Mouse (Mus musculus): ENCODE measurements around the gene Ube2l6.
A peak's percentile ranks its signal among the peaks of the same experiment; 100 is the strongest.
"Not testable (repeated sequence)": the region's sequence is repeated elsewhere in the genome, so short reads cannot be mapped to it uniquely, and the experiment has no call there.

The Ube2l6 gene

GRCm38 (mm10) chr2:84793154-84793553 lies 5.5 kb upstream of the Ube2l6 start:
- DNase-seq (ENCODE audit: low spot score in 2 of 2) = no peak

DNA sequence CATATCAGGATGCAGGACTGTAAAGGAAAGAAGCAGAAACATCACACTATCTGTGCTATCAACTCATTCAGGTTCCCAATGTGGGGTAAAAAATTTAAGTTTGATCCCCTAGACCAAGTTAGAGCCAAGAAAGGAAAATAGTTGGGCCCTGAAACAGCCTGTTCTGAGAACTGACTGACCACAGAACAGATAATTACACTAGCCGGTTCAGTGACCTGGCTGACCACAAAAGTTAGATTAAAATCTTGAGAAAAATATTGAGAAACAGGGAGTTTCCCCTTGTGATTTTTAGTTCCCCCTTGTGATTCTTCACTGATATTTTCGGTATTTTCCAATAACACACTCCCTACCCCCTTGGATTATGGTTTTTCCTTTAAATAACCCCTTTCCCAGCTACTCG lies 4.8 kb upstream of the Ube2l6 start:
- DNase-seq (ENCODE audit: low spot score in 2 of 2) = no peak

DNA sequence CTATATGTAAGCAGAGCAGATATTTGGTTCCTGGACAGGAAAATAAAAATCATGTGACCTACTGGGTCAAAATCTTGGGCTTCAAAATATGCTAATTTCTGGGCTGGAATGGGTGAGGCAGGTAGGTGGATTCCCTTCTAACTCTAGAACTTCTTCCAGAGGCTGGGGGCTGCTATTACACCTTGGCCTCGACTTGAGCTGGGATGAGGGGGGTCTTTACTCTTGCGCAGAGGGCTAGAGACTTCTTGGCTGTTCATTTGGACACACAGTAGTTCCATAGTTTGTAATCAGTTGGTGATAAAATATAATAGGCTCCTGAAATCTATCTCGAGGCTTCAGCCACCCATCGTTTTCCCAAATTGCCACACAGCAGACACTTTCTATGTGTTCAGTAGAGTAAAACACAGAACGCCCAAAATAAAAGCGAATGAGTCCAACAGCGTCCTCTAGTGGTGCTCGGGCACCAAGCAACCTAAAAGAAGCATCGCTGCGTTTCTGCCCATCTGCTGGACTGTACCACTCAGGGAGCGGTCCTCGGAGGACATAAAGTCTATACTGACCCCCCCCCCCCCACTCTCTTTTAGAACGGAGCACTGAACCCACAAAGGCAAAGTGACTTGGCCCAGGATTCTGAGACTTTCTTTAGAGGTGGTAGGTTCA lies 665 bp upstream of the Ube2l6 start:
- peak in 1 of 2 experiments; percentile 31 for DNase-seq (ENCODE audit: low spot score in 2 of 2)

DNA sequence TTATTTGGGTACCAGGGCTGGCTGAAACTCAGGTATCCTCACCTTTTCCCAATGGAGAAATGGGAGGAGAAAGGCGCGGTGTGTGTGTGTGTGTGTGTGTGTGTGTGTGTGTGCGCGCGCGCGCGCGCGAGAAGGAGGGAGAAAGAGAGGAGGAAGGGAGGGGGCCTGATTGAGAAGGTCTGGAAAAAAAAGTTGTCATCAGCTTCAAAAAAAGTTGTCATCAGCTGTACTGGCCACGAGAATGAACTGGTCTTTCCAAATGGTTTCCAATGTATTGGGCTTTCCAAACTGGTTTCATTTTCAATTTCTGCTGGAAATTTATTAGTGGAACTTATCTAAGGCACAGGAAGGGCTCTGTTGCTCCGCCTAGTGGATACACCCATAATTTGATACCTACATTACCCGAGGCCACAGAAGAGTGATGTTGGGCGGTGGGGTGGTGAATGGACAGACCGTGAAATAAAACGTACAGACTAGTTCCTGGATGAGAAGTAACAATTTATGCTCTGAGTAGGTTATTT lies 473 bp downstream of the Ube2l6 start:
- peak in 1 of 2 experiments; percentile 42 for DNase-seq (ENCODE audit: low spot score in 2 of 2)

DNA sequence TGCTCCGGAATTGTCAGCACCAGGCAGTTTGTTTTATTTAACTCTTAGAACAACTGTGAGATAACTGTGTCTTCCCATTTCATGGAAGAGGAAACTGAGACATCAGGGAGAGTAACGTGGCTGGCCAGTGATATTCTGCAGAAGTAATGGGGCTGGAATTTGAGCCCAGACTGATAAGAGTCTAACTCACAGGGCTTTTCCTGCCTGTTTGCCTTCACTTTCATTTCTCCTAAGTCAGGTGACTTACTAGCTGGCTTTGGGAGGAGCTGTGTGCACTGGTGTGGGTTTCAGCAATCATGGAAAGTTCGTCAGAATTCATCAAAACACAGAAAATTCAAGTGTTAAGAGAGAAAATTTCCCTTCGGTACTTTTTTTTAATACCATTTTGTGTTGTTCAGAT lies 1.7 kb downstream of the Ube2l6 start:
- DNase-seq (ENCODE audit: low spot score in 2 of 2) = no peak

DNA sequence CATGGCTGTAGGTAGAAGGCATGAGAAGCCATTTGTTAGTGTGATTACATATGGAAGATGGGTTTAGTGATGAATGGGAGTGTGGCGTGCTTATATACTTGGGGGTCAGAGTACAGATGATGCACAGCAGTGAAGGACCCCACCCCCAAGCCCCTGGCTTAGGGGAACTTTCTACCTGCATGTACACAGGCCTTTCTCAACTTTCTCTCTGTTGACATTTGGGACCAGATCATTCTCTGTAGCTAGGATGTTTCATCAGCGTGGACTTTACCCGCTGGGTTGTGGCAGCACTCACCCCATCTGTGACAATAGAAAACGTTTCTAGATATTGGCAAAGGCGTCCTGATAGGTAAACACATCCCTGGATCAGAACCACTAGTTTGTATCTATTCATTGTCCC lies 2.6 kb downstream of the Ube2l6 start:
- DNase-seq (ENCODE audit: low spot score in 2 of 2) = not testable (repeated sequence)

DNA sequence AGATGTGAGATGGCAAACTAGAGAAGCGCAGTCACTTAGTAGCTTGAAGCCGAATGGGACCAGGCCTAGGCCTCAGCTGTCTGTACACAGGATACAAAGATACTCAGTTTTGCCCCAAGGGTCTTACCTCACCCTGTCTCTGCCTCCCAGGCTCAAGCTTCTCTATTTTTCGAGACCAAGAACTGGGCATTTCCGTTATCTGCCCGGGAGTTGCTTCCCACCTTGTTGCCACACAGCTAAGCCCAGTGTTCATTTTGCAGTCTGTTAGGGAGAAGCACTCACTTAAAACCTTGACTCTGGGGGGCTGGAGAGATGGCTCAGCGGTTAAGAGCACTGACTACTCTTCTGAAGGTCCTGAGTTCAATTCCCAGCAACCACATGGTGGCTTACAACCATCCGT lies 5.3 kb downstream of the Ube2l6 start:
- no peak for DNase-seq (ENCODE audit: low spot score in 2 of 2)

GRCm38 (mm10) chr2:84806546-84806945 lies 7.9 kb downstream of the Ube2l6 start:
- no peak for DNase-seq (ENCODE audit: low spot score in 2 of 2)

DNA sequence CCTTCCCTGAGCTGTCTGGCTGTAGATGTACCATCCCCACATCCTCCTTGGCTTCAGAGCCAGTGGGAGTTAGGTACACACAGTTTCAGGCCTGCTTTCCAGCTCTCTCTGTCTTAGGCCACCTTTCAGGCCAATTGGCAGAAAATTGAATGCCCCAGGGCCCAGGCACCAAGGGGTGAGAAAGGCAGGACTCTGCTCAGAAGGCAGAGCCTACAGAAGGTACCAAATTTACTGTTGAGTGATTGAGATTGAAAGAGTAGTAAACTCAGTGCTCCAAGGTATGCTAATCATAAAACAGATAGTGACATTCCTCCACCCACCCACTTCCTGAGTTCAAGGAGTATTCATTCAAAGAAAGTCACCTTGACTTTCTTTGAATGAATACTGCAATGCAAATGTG lies 10.7 kb downstream of the Ube2l6 start:
- DNase-seq (ENCODE audit: low spot score in 2 of 2) = no peak

DNA sequence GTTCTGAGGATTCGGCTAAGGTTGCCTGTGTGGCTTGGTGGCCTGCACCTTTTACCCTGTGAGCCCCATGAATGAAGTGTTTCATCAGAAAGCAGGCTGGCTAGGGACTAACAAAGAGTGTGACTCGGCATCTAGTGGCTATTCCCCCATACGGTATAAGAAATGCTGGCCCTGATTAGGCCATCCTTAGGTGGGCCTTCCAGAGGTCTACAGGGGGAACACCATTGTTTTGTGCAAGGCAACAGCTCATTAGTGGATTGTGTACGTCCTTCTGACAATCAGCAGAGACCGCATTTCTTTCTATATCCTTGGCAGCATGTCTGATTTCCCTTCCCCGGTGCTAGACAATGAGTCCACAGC lies 11.9 kb downstream of the Ube2l6 start:
- no peak for DNase-seq (ENCODE audit: low spot score in 2 of 2)

DNA sequence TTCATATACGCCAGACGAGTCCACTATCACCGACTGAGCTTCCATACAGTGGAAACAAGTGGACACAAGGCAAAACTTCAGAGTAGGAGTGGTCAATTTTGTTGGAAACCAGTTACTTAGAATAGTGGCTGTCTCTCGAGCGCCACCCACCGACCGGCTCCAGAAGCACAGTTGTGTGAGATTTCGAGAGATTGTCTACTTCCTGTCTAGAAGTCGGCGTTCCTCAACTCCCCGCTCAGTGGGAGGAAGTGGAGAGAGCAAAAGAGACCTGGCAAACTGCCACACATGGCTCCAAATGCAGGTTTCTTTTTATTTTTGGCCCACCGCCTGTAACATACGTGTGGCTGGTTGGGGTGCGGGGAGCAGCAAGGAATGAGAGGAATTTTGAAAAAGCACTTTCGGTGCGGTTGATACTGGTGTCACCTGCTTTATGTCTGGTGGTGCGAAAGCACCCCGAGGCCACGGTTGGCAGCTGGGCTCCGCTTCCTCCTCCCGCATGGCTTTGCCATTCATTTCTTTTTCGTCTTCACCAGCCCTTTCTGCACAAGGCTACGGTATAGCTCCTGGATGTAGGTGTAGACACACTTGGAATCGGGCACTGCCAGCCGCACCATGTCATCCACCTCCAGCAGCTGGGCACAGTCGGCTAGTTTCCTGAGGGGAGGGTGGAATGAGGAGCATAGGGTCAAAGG lies 12.4 kb downstream of the Ube2l6 start:
- DNase-seq (ENCODE audit: low spot score in 2 of 2) = peak; percentile 66 to 77

DNA sequence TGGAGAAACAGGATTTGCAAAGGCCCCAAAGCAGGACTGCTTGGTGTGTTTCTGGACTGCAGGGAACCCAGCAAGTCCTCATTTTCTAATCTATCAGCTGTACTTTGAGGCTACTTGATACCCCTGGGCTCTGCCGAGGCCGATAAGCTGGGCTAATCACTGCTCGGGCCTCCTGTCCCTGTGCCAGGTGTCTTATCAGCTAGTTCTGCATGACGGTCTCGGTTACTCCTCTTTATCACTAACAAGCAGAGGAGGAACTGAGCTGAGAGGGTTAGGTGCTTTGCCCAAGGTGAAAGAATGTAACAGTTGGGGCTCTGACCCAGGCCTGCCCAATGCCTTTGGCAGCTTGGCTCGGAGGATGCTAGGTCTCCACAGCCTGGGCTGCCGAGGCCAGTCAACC lies 13.3 kb downstream of the Ube2l6 start:
- no peak for DNase-seq (ENCODE audit: low spot score in 2 of 2)

DNA sequence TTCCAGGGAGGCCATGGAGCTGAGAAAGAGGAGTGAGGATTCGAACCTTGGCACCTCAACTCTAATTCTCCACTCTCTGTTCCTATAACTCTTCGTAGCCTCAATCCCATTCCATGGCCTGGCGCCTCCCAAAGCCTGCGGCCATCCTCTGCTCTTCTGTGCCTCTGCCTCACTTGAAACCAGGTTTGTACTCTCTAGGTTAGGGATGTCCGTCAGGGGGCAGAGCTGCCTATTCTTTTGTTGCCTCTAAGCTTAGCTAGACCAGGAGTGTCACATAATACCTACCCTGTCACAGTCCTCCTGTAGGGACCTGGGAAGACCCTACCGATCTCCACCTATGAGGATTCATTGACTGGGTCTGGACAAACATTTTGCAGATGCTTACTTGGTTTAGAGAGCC lies 14.0 kb downstream of the Ube2l6 start:
- no peak for DNase-seq (ENCODE audit: low spot score in 2 of 2)

DNA sequence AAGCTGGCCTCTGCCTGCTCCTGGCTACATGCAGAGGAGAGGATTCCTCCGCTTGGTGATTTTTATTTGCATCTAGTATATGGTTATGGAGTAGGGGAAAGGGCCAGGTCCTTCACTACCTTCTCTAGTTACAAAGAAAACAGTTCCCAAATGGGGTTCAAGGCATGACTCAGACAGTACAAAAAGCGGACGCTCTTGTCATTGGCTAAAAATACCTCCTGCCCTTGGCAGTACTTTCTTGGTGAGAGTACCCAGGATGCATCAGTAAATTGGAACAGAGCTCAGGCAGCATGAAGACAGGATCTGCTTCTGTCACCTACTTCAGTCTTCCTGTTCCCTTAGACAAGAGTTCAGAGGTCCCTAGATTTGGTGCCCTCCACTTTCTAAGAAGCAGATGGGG lies 21.2 kb downstream of the Ube2l6 start:
- no peak for DNase-seq (ENCODE audit: low spot score in 2 of 2)

GRCm38 (mm10) chr2:84822552-84822951 lies 23.9 kb downstream of the Ube2l6 start, which contains the start of gene Smtnl1:
Smtnl1 (minus strand) TSS chr2:84822652.
- no peak for DNase-seq (ENCODE audit: low spot score in 2 of 2)

DNA sequence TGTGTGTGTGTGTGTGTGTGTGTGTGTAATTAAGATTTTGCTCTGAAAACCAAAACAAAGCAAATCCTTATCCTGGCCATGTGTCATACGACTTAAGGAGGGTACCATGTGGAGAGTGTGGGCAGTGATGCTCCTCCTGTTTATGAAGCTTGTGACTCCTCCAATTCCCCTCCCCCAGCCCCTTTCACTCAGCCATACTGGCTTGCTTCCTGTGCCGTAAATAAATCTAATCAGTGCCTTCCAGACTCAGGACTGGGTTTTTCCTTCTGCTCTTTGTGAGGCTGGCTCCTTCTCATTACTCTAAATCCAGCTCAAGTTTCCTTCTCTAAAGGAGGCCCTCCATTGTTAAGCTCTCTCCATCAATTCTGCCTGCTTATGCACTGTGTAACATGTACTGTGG lies 24.6 kb downstream of the Ube2l6 start:
- no peak for DNase-seq (ENCODE audit: low spot score in 2 of 2)

GRCm38 (mm10) chr2:84826488-84827282 lies 28.1 kb downstream of the Ube2l6 start, which contains the start of gene Timm10:
Timm10 (plus strand) TSS chr2:84826997.
- peak; percentile 36 to 40 for DNase-seq (ENCODE audit: low spot score in 2 of 2)

- DNase-seq (ENCODE audit: low spot score in 2 of 2) = no peak
These were observed 28.8 kb downstream of the Ube2l6 start for GRCm38 (mm10) chr2:84827283-84827920.

GRCm38 (mm10) chr2:84831666-84832391 lies 33.2 kb downstream of the Ube2l6 start:
- peak; percentile 70 to 87 for DNase-seq (ENCODE audit: low spot score in 2 of 2)

GRCm38 (mm10) chr2:84837107-84837506 lies 38.5 kb downstream of the Ube2l6 start:
- DNase-seq (ENCODE audit: low spot score in 2 of 2) = peak; percentile 54 to 58

Data from thymus, postnatal 10 days (tissue).